Mouse (Mus musculus): ENCODE measurements around the gene Mn1.

- TF ChIP-seq POLR2A (IDR thresholded peaks at IDR 0.05; ENCODE audit: control insufficient read depth, low read depth, low read length) (no peak), CTCF (IDR thresholded peaks at IDR 0.05; ENCODE audit: control insufficient read depth, insufficient read depth, insufficient replicate concordance, low read depth, low read length) (no peak)
These were observed 12.6 kb downstream of the Mn1 start for GRCm38 (mm10) chr5:111429726-111430125.

All from testis, adult 2 months (tissue).